Mouse (Mus musculus) C2C12 (cell line): Measurements from ENCODE around the gene Xntrpc.

Source experiments
- CTCF ChIP-seq: IDR thresholded peaks from one replicate; pipeline ENCODE4 v1.5.1; 2011; ENCODE audit not compliant: control insufficient read depth, insufficient read depth, insufficient read length
- MAX ChIP-seq: IDR thresholded peaks from one replicate; pipeline ENCODE4 v1.6.1; 2011; ENCODE audit warnings: mild to moderate bottlenecking, control low read depth
- MYOD1 ChIP-seq: IDR thresholded peaks from one replicate; pipeline ENCODE4 v1.6.1; 2011; ENCODE audit warnings: low read depth; ENCODE audit not compliant: control insufficient read depth, insufficient read length
- MYOG ChIP-seq: IDR thresholded peaks from one replicate; pipeline ENCODE4 v1.6.1; 2011; ENCODE audit not compliant: control insufficient read depth, insufficient read length; ENCODE audit errors: extremely low read depth
- USF1 ChIP-seq: IDR thresholded peaks from one replicate; pipeline ENCODE4 v1.6.1; 2011; ENCODE audit warnings: low read depth, mild to moderate bottlenecking, control low read depth, moderate library complexity

DNA sequence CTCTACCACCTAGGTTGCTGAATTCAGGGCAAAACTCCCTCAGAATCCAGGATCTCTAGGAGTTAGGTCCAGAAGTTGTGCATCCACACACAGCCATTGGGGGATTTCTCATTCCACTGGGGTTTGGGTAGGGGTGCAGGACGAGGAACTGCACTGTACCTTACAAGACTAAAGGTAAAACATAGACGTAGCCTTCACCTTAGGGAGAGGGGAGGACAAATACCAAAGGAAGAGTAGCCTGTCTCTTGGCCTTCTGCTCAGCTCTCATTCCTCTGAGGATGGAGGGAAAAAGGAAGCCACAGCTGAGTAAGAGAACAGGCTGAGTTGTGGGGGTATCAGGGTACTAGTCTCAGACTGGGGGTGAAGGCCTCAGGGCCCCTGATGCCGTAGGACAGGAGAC is 46.9 kb upstream of the Xntrpc start, which contains the start of gene Il18bp:
- no peak for TF ChIP-seq MAX
- no peak for TF ChIP-seq MYOG
- TF ChIP-seq CTCF: no peak
- no peak for TF ChIP-seq MYOD1
- TF ChIP-seq USF1: no peak
